Mouse (Mus musculus): ENCODE data around the gene Cdipt.

DNA sequence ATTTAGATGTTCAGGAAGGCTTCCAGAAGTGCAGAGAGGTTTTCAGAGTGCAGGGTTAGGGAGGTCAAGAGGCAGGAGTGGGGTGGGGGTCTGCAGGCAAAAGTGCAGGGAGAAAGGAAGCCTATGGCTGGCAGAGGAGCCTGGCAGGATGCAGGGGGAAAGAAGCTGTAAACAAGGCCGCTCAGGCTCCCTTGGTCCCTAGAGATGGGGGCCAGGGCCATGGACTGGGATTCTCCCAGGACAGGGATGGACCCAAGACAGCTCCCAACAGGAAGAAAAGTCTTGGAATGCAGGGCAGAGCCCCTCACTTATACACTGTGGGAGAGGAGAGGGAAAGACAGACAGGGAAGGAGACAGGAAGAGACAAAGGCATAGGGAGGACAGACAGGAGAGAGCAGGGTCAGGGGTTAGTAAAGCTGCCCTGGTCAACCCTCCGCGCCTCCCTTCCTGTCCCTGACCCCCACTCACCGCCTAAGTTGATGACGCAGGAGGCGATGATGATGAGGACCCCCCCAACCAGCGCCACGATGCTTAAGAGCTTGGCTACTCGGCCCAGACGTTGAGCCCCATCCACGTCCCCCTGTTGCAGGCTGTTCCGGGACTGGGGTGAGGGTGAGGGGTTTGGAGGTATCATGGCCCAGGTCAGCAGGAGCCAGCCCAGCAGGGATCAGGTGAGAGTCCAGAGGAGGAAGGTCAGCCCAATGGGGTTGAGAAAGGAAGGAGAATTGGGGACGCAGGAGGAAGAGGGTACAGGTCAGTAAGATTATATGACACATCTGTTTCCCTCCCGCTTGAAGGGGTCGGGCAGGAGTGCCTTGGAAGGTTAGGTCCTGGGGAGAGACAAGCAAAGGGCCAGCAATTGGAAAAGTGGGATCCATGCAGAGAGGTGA, 42.9 kb downstream of the Cdipt start:
- TF ChIP-seq TAL1 (IDR thresholded peaks at IDR 0.05; ENCODE audit: low read length) = no peak
- no peak for TF ChIP-seq GATA1 (IDR thresholded peaks at IDR 0.05; ENCODE audit: low read length)
